11 mouse cellular contexts compared by ENCODE assay signal in the genomic region with DNA sequence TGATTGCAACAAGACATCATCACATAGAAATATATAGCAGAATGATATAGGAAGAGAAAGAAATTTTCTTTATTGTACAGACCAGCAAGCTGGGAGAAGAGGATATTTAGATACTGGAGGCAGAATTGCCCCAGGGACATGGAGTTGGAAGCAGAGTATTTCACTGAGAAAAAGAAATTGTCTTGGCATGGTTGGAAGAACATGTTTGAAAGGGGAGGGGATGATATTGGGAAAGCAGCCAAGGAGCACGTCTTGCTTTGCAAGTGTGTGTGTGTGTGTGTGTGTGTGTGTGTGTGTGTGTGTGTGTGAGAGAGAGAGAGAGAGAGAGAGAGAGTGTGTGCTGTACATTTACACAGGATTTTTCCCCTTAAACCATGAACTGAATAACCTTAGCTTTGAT.
"Had no signal": no experiment of that assay in that cellular context is flagged by ENCODE, and none has a peak within 500 bp of the region (broad histone marks: within the 10 kb centered on the region; RNA-seq: fewer than 3 reads in every experiment).

No protein-coding gene starts in this region.

- ATAC-seq: liver, postnatal 0 days; midbrain, embryonic 16.5 days had no signal

- H3K9me3 ChIP-seq: limb, embryonic 12.5 days; liver, embryonic 13.5 days; stomach, embryonic 15.5 days had no signal

- H3K27ac ChIP-seq: limb, embryonic 12.5 days; liver, embryonic 13.5 days; stomach, embryonic 15.5 days had no signal

- H3K27me3 ChIP-seq: limb, embryonic 12.5 days; liver, embryonic 13.5 days; stomach, embryonic 15.5 days had no signal

- H3K4me1 ChIP-seq: limb, embryonic 12.5 days; liver, embryonic 13.5 days; stomach, embryonic 15.5 days had no signal

- H3K9ac ChIP-seq: limb, embryonic 12.5 days; liver, embryonic 13.5 days; liver, postnatal 0 days; stomach, embryonic 15.5 days had no signal

- H3K36me3 ChIP-seq: limb, embryonic 12.5 days; liver, embryonic 13.5 days; stomach, embryonic 15.5 days had no signal

- DNase-seq: kidney, postnatal 25 days; liver; liver, embryonic 13.5 days; liver, postnatal 0 days; lung, postnatal 36 days; right cerebral cortex, postnatal 14 days; thymus, adult 2 months; thymus, postnatal 25 days had no signal

- H3K4me2 ChIP-seq: limb, embryonic 12.5 days; liver, embryonic 13.5 days; stomach, embryonic 15.5 days had no signal

- H3K4me3 ChIP-seq: limb, embryonic 12.5 days; liver, embryonic 13.5 days; stomach, embryonic 15.5 days had no signal
